Mouse (Mus musculus) fat pad, adult 2 months (tissue): ENCODE measurements at regions not wholly inside any gene's neighbourhood (a gene's known extent, or its start where the extent isn't known, plus 50 kb on each side); places are given as distances from the start of the nearest gene placed in this dataset.

Source experiments
- DNase-seq: peaks from one replicate; pipeline ENCODE4 v3.0.0-alpha.2; 2011; ENCODE audit warnings: low read depth, low spot score; ENCODE audit errors: extremely low read depth

DNA sequence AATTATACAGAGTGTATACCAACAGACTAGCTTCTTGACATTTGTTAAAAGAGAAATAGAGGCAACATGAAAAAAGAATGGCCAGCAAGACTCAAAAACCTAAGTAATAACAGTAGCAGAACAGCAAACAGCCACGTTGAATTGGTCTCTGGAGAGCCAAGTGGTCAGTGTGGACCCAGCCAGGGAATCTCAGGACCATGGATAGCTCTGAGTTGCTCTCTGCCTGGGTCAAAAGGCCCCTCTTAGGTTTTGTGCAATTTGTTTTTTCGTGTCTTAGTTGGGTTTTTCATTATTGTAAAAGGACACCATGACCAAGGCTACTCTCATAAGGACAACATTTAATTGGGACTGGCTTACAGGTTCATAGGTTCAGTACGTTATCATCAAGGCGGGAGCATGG, 60.8 kb upstream of the Lclat1 start:
- no peak for DNase-seq

DNA sequence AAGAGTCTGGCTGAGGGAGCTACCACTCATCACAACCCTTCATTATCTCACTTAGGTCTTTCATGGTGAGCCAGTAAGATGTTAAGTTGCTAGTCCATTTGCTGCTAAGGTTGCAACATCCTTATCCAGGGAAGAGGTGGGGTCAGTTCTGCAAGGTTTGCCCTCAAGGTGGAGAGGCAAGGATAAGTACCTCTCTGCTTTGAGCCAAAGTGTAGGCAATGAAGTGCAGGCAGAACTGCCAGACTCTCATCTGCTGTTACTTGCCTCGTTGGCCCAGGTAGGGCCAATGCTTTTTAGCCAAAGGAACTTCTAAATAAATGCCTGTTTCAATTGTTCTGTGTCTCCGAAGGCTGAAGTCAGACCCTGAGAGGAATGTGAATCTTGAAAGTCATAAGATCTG, 59.6 kb upstream of the Lclat1 start:
- peak; percentile 54 for DNase-seq

DNA sequence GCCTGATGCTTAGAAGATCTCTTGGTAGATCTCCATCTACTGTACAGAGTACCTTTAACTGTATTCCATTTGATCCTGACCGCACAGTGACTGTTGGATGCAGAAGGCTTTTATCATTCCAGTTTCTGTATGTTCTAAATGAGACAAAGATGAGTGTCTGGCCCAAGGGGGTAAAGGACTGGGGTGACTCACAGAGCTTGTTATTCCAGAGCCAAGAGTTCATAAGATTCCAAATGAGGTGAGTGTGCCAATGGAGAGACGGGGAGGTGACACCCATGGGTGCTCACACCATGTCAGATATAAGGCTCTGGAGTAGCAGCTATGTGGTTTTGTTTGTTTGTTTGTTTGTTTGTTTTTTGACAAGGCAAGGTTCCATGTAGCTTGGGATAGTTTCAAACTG, 54.8 kb upstream of the Lclat1 start:
- no peak for DNase-seq

DNA sequence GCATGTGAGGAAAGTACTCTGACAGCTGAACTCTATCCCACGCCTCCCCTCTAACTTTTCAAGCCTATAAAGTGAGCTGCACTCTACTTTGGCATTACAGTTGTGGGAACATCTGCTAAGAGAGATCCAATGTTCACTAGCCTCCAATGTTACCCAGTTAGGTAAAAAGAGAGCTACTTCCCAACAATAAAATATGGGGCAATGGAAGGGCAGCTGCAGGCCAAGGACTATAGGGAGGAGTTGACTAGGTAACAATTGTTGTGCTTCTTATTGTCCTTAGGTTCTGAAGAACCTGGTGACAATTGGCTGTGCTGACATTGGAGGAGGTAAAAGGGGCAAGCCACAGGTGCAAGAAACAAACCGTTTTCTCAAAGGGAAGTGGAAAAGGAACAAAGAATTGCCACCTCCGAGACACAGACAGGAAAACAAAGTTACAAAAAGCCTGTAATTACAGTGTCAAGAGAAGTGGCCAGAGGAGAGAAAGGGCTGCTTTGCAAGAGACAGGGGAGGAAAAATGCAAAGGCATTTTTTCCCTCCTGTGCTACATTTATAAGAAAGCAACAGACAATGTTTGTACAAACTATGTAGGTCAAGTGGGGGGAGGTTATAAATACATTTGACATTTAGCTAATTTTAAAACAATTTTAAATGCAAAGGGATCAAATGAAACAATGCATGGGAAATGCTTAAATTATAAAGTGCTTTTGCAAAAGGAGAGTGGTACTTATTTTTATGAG, 54.1 kb upstream of the Lclat1 start:
- no peak for DNase-seq

DNA sequence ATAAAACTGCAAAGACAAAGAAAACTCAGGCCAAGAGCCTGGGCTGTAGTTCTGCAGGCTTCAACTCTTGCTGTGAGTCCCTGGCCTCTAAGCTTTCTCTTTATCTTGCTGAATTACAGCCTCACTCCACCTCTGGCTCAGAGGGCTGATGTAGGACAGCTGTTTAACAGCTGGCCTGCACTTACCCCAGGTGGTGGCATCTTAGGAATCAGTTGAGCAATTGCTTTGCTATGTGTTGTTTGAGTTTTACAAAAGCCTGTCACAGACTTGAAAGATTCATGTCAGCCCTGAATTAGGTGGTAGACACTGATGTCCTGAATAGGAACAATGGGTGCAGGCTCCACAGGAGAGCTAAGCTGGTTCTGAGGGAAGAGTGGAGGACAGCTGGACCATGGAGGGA, 53.6 kb upstream of the Lclat1 start:
- no peak for DNase-seq

DNA sequence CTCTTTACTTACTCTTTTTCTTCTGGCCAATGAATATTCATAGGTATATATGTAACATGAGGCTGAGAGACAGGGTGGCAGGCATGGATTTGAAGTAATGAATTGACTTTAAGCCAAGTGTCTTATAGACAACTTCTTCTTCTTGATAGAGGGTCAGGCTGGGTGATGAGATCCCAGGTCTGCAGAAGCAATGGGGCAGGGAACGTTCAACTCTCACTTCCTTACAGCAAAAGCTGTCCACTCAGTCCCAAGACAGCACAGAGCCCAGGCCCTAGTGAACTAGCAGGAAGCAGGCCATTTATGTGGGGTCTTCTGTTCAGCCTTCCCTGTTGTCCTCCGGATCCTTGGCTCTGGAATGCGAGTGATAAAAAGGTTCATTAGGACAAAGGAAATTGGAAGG, 52.6 kb upstream of the Lclat1 start:
- DNase-seq = no peak

DNA sequence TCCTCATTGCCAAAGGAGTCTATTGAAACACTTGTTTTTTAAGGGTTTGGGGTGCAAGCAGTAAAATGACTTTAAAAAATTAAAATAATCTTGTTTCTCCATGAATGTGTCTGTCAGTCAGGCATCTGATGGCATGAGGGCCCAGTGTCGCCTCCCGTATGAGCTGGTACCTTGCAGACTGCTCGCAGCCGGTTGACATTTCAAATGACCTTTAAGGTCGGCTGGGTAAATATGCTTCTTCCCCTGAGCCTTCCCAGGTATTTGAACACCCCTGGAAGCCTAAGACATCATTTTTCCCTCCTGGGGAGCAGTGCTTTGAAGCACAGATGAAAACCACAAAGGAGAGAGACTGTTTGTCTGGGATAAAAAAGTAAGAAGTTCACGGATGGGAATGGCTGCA, 52.2 kb upstream of the Lclat1 start:
- no peak for DNase-seq

DNA sequence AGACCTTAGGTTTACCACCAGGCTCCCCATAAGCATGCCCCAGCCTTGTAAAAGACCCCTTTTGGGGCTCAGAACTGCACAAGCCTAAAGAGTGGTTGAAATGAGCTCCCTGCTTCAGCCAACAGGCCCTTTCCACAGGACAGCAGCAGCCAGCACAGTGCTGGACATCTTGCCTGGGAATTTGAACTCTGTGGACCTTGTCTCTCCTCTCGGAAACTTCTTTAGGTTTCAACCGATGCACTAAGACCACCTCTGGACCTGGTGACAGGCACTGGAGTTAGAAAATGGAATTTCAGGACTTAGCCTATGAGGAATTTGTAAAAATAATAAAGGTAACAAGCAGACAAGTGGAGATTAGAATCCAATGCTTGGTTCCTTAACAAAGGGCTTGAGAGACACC, 51.2 kb upstream of the Lclat1 start:
- DNase-seq = no peak
